Mouse (Mus musculus): ENCODE measurements around the gene Cstf1.

DNA sequence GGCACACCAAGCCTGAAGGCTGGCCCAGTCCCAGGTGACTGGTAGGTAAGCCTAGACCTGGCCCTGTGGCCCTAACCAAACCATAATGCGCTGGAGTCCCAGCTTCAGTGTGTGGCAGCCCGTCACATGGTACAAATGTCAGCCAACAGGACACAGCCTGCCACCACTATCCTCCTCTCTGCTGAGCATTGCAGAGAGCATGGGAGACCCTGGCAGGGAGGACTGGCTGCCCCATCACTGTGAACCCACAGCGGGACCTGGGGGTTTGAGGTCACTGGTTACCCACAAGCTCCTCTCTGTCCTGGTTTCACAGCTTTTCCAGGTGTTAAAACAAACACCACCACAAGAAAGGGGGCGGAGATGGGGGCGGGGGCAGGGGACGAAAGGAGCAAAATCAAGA lies 19.9 kb downstream of the Cstf1 start:
- TF ChIP-seq EP300 (IDR thresholded peaks at IDR 0.05; ENCODE audit: insufficient read depth, low read depth, low read length) (no peak), CTCF (IDR thresholded peaks at IDR 0.05) (no peak)

All from heart, adult 2 months (tissue).